Mouse (Mus musculus) adrenal gland, adult 10 weeks (tissue): ENCODE results near the gene Zfp965. TPM values are rescaled to one million over a fixed set of nuclear protein-coding genes. Genes with fewer than 3 reads are reported as not detected.

Source experiments
- polyA plus RNA-seq: library from polyadenylated mRNA; stranded (reverse); fragments of 350-450 nt; fragmentation: Illumina TruSeq; extraction: RNeasy Lipid Tissue Mini Kit (QIAGEN cat#74804); gene quantifications from one replicate; pipeline ENCODE4 v1.2.3, GENCODE M21; 2014; ENCODE audit warnings: low read depth, low replicate concordance

Gene Zfp965
- polyA plus RNA-seq, result 32.7 TPM

GRCm38 (mm10) chr2:175469685-175470084 lies at the start of gene Zfp965:
TSS of gene Zfp965 (plus strand) at chr2:175469985.

GRCm38 (mm10) chr2:175435707-175436106 lies 34.1 kb upstream of the Zfp965 start, which contains the start of gene Gm4724:
TSS of gene Gm4724 (minus strand) at chr2:175435807.

Other genes with a start within 250 kb of the Zfp965 start
- 68.7 TPM for gene Gm14440, start 194.9 kb upstream of the Zfp965 start, polyA plus RNA-seq
- gene Gm4631, start 131.8 kb upstream of the Zfp965 start, polyA plus RNA-seq, result 114 TPM
- gene Zfp968, start 97.5 kb upstream of the Zfp965 start, polyA plus RNA-seq, result 44.7 TPM
- 104 TPM for gene Gm4724, start 34.2 kb upstream of the Zfp965 start, polyA plus RNA-seq
- not detected for gene Gm11007, start 174.0 kb downstream of the Zfp965 start, polyA plus RNA-seq
- not detected for gene Zfp969, start 233.7 kb downstream of the Zfp965 start, polyA plus RNA-seq